Mouse (Mus musculus): ENCODE results near the gene Osbpl6.

Osbpl6 gene

GRCm38 (mm10) chr2:76406151-76406936 is at the start of gene Osbpl6:
TSS of gene Osbpl6 (plus strand) at chr2:76406508.
- ChIA-PET CTCF (interaction anchor here in 1 of 4 experiments (0.9 kb wide), 1 partner anchor 36 kb away, joined by 3 read pairs; no protein-coding TSS in a partner anchor), POLR2A (interaction anchor here in 2 of 4 experiments (1.0 to 1.9 kb wide), 5 partner anchors 9 to 242 kb away, joined by 3 to 10 read pairs (median 4); partner anchors contain the start of genes Pjvk (in 1 of the 2), Prkra (in 1 of the 2) and Rbm45 (in 1 of the 2))

- CTCF ChIA-PET: interaction anchor here in 2 of 4 experiments (1.0 to 3.9 kb wide), 5 partner anchors 10 to 395 kb away, joined by 3 to 38 read pairs (median 4); partner anchors contain the start of gene Rbm45 (in 1 of the 2)
- POLR2A ChIA-PET: interaction anchor here in 3 of 4 experiments (0.6 to 3.8 kb wide), 16 partner anchors 9 to 453 kb away, joined by 3 to 15 read pairs (median 4); partner anchors contain the start of genes Rbm45 (in 3 of the 3), Pde11a (in 2 of the 3), Pjvk (in 1 of the 3) and Prkra (in 1 of the 3)
These were observed 46.1 kb upstream of the Osbpl6 start, which contains the start of gene Cyct for GRCm38 (mm10) chr2:76360226-76360625. TSS of gene Cyct (minus strand) at chr2:76360450.

GRCm38 (mm10) chr2:76362111-76362510 is 44.2 kb upstream of the Osbpl6 start:
- ChIA-PET CTCF (interaction anchor here (0.5 to 3.9 kb wide), 31 partner anchors 8 to 758 kb away, joined by 3 to 38 read pairs (median 4); partner anchors contain the start of genes Pde11a (in 1 of the 4), Pjvk (in 1 of the 4), Prkra (in 1 of the 4) and Rbm45 (in 1 of the 4)), POLR2A (interaction anchor here in 3 of 4 experiments (0.5 to 2.2 kb wide), 8 partner anchors 9 to 285 kb away, joined by 3 to 5 read pairs (median 4); partner anchors contain the start of genes Pde11a (in 1 of the 3) and Prkra (in 1 of the 3))

GRCm38 (mm10) chr2:76365811-76366210 is 40.5 kb upstream of the Osbpl6 start:
- ChIA-PET POLR2A (no interaction called here), CTCF (interaction anchor here in 2 of 4 experiments (0.7 to 5.3 kb wide), 4 partner anchors 251 to 543 kb away, joined by 4 to 54 read pairs (median 19); no protein-coding TSS in a partner anchor)

- ChIA-PET CTCF (interaction anchor here (0.6 to 5.3 kb wide), 22 partner anchors 15 to 709 kb away, joined by 3 to 54 read pairs (median 4); partner anchors contain the start of genes Pjvk (in 2 of the 4) and Prkra (in 2 of the 4)), POLR2A (interaction anchor here in 3 of 4 experiments (0.8 to 1.5 kb wide), 6 partner anchors 9 to 295 kb away, joined by 3 to 5 read pairs (median 3); no protein-coding TSS in a partner anchor)
These were observed 39.0 kb upstream of the Osbpl6 start for GRCm38 (mm10) chr2:76367188-76367922.

- ChIA-PET POLR2A (interaction anchor here in 3 of 4 experiments (0.6 to 3.0 kb wide), 16 partner anchors 9 to 944 kb away, joined by 3 to 15 read pairs (median 5); partner anchors contain the start of genes Cyct (in 2 of the 3), Osbpl6 (in 1 of the 3), Pjvk (in 1 of the 3) and Prkra (in 1 of the 3)), CTCF (interaction anchor here (0.6 to 5.3 kb wide), 17 partner anchors 9 to 339 kb away, joined by 3 to 54 read pairs (median 4); partner anchors contain the start of genes Pde11a (in 1 of the 4) and Pjvk (in 1 of the 4))
These were observed 37.2 kb upstream of the Osbpl6 start for GRCm38 (mm10) chr2:76368861-76369660.

- CTCF ChIA-PET: interaction anchor here (0.6 to 5.3 kb wide), 23 partner anchors 8 to 304 kb away, joined by 3 to 54 read pairs (median 4); partner anchors contain the start of genes Prkra (in 2 of the 4), Cyct (in 1 of the 4), Pde11a (in 1 of the 4) and Pjvk (in 1 of the 4)
- POLR2A ChIA-PET: interaction anchor here in 3 of 4 experiments (0.5 to 3.0 kb wide), 22 partner anchors 9 to 525 kb away, joined by 3 to 15 read pairs (median 5); partner anchors contain the start of genes Cyct (in 3 of the 3), Pjvk (in 3 of the 3), Prkra (in 3 of the 3) and Osbpl6 (in 1 of the 3)
These were observed 36.3 kb upstream of the Osbpl6 start, which contains the start of gene Rbm45 for GRCm38 (mm10) chr2:76369821-76370655. TSS of gene Rbm45 (plus strand) at chr2:76369984.

- CTCF ChIA-PET: interaction anchor here (0.6 to 5.3 kb wide), 12 partner anchors 9 to 487 kb away, joined by 3 to 54 read pairs (median 5); partner anchors contain the start of genes Pjvk (in 1 of the 4) and Prkra (in 1 of the 4)
- POLR2A ChIA-PET: interaction anchor here in 3 of 4 experiments (1.0 to 3.0 kb wide), 16 partner anchors 8 to 278 kb away, joined by 3 to 15 read pairs (median 7); partner anchors contain the start of genes Cyct (in 3 of the 3), Pjvk (in 3 of the 3), Prkra (in 3 of the 3) and Osbpl6 (in 1 of the 3)
These were observed 35.7 kb upstream of the Osbpl6 start for GRCm38 (mm10) chr2:76370656-76370922.

GRCm38 (mm10) chr2:76372244-76372643 is 34.1 kb upstream of the Osbpl6 start:
- POLR2A ChIA-PET: interaction anchor here in 1 of 4 experiments (1.3 kb wide), 1 partner anchor 12 kb away, joined by 3 read pairs; the partner anchor contains the start of gene Cyct
- CTCF ChIA-PET: interaction anchor here in 2 of 4 experiments (0.6 to 1.4 kb wide), 2 partner anchors 13 to 257 kb away, joined by 3 read pairs; no protein-coding TSS in a partner anchor

GRCm38 (mm10) chr2:76374544-76375206 is 31.6 kb upstream of the Osbpl6 start:
- ChIA-PET POLR2A (interaction anchor here in 1 of 4 experiments (0.6 to 1.3 kb wide), 4 partner anchors 9 to 273 kb away, joined by 3 to 4 read pairs (median 3); partner anchors contain the start of gene Prkra), CTCF (interaction anchor here in 1 of 4 experiments (1.0 kb wide), 1 partner anchor 9 kb away, joined by 3 read pairs; no protein-coding TSS in a partner anchor)

GRCm38 (mm10) chr2:76378646-76379045 is 27.7 kb upstream of the Osbpl6 start:
- ChIA-PET CTCF (interaction anchor here in 2 of 4 experiments (0.7 to 1.4 kb wide), 3 partner anchors 9 to 239 kb away, joined by 3 to 4 read pairs (median 3); partner anchors contain the start of gene Rbm45 (in 2 of the 2)), POLR2A (interaction anchor here in 3 of 4 experiments (0.6 to 1.7 kb wide), 9 partner anchors 9 to 390 kb away, joined by 3 to 8 read pairs (median 5); partner anchors contain the start of genes Rbm45 (in 2 of the 3) and Plekha3 (in 1 of the 3))

GRCm38 (mm10) chr2:76386531-76386930 is 19.8 kb upstream of the Osbpl6 start:
- CTCF ChIA-PET: interaction anchor here in 1 of 4 experiments (1.7 kb wide), 1 partner anchor 17 kb away, joined by 5 read pairs; the partner anchor contains the start of gene Rbm45
- POLR2A ChIA-PET: interaction anchor here in 2 of 4 experiments (0.6 to 2.6 kb wide), 4 partner anchors 9 to 293 kb away, joined by 3 to 6 read pairs (median 3); partner anchors contain the start of gene Rbm45 (in 1 of the 2)

- ChIA-PET CTCF (no interaction called here), POLR2A (interaction anchor here in 2 of 4 experiments (0.7 to 2.4 kb wide), 6 partner anchors 12 to 248 kb away, joined by 3 to 7 read pairs (median 4); partner anchors contain the start of genes Pjvk (in 1 of the 2), Prkra (in 1 of the 2) and Rbm45 (in 1 of the 2))
These were observed 6.1 kb upstream of the Osbpl6 start for GRCm38 (mm10) chr2:76400178-76400577.

GRCm38 (mm10) chr2:76405596-76406150 is 635 bp upstream of the Osbpl6 start:
- ChIA-PET POLR2A (interaction anchor here in 2 of 4 experiments (0.7 to 1.9 kb wide), 3 partner anchors 36 to 243 kb away, joined by 3 to 10 read pairs (median 3); partner anchors contain the start of genes Pjvk (in 1 of the 2), Prkra (in 1 of the 2) and Rbm45 (in 1 of the 2)), CTCF (interaction anchor here in 1 of 4 experiments (0.6 to 0.9 kb wide), 2 partner anchors 36 to 117 kb away, joined by 3 read pairs; no protein-coding TSS in a partner anchor)

Measured in embryonic stem cell, embryonic (primary cell).